Mouse (Mus musculus): ENCODE data around the gene Atxn1. TPM values are rescaled to one million over a fixed set of nuclear protein-coding genes. Genes with fewer than 3 reads are reported as not detected.

Atxn1 gene
- polyA plus RNA-seq, 1 experiment from 2014 or later: 6.8 TPM

- Histone ChIP-seq H3K27ac (no peak overlapping the region), H3K27me3 (ENCODE audit: insufficient read depth, low read length) (no peaks in the 10 kb centered on the region), H3K9me3 (replicated peaks; ENCODE audit: low read length) (no peaks in the 10 kb centered on the region), H3K4me3 (replicated peaks; ENCODE audit: low read depth, low read length) (no peak overlapping the region), H3K36me3 (ENCODE audit: insufficient read depth, low read length) (no peaks in the 10 kb centered on the region), H3K4me1 (replicated peaks; ENCODE audit: insufficient read depth, low read length) (no peaks in the 10 kb centered on the region), H3K4me2 (ENCODE audit: low read length) (no peak overlapping the region), H3K9ac (ENCODE audit: low read depth, low read length) (no peak overlapping the region)
- WGBS: 76% methylated on average over 2 of the region's 2 CpGs
- DNase-seq (ENCODE audit: low spot score) (no peak), ATAC-seq (replicated peaks; ENCODE audit: low FRiP score, low read depth) (no peak)
- TF ChIP-seq CTCF (IDR thresholded peaks at IDR 0.05; ENCODE audit: low read depth): no peak
These were observed 292.2 kb downstream of the Atxn1 start for GRCm38 (mm10) chr13:45672628-45673027.

- WGBS: 80% methylated on average over 11 of the region's 11 CpGs
- ATAC-seq (replicated peaks; ENCODE audit: low FRiP score, low read depth): no peak
- H3K9ac ChIP-seq (ENCODE audit: low read depth, low read length): no peak overlapping the region
These were observed 294.8 kb downstream of the Atxn1 start for GRCm38 (mm10) chr13:45669969-45670368.

DNA sequence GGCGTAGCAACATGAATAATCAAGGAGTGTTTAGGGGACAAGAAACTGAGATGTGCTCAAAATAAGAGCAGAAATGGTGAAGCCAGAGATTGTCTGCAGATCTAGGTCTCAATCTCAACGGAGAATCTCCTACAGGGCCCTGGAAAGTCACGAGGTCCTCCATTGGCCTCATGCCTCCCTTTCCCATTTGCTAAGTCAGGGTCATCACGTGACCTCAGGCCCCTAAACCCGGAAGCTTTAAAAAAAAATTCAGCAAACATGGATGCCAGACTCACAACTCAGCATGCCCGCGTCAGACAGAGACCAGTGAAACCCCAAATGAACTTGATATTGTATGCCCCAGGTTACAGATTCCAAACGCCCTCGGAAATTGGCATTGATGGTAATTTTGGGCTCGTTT is 302.0 kb downstream of the Atxn1 start:
- no peaks in the 10 kb centered on the region for H3K36me3 ChIP-seq (ENCODE audit: insufficient read depth, low read length)
- TF ChIP-seq CTCF (IDR thresholded peaks at IDR 0.05; ENCODE audit: low read depth): no peak
- no peak overlapping the region for H3K4me2 ChIP-seq (ENCODE audit: low read length)
- H3K27me3 ChIP-seq (ENCODE audit: insufficient read depth, low read length): no peaks in the 10 kb centered on the region
- ATAC-seq (replicated peaks; ENCODE audit: low FRiP score, low read depth): no peak
- H3K4me1 ChIP-seq (replicated peaks; ENCODE audit: insufficient read depth, low read length): no peaks in the 10 kb centered on the region
- H3K27ac ChIP-seq: no peak overlapping the region
- H3K4me3 ChIP-seq (replicated peaks; ENCODE audit: low read depth, low read length): no peak overlapping the region
- 89% methylated on average over 10 of the region's 10 CpGs for WGBS
- H3K9me3 ChIP-seq (replicated peaks; ENCODE audit: low read length): no peaks in the 10 kb centered on the region
- DNase-seq (ENCODE audit: low spot score): no peak
- H3K9ac ChIP-seq (ENCODE audit: low read depth, low read length): no peak overlapping the region

More at GRCm38 (mm10) chr13:45669969-45670368, 294.8 kb downstream of the Atxn1 start:
- H3K4me3 ChIP-seq (replicated peaks; ENCODE audit: low read depth, low read length): no peak overlapping the region
- H3K4me1 ChIP-seq (replicated peaks; ENCODE audit: insufficient read depth, low read length): no peaks in the 10 kb centered on the region
- no peaks in the 10 kb centered on the region for H3K27me3 ChIP-seq (ENCODE audit: insufficient read depth, low read length)
- no peak for DNase-seq (ENCODE audit: low spot score)
- no peaks in the 10 kb centered on the region for H3K36me3 ChIP-seq (ENCODE audit: insufficient read depth, low read length)
- H3K27ac ChIP-seq: no peak overlapping the region
- no peaks in the 10 kb centered on the region for H3K9me3 ChIP-seq (replicated peaks; ENCODE audit: low read length)
- no peak overlapping the region for H3K4me2 ChIP-seq (ENCODE audit: low read length)
- TF ChIP-seq CTCF (IDR thresholded peaks at IDR 0.05; ENCODE audit: low read depth): no peak

GRCm38 (mm10) chr13:45662216-45662615 is 302.6 kb downstream of the Atxn1 start:
- Histone ChIP-seq H3K36me3 (ENCODE audit: insufficient read depth, low read length) (no peaks in the 10 kb centered on the region), H3K4me1 (replicated peaks; ENCODE audit: insufficient read depth, low read length) (no peaks in the 10 kb centered on the region), H3K4me3 (replicated peaks; ENCODE audit: low read depth, low read length) (no peak overlapping the region), H3K27ac (no peak overlapping the region), H3K9ac (ENCODE audit: low read depth, low read length) (no peak overlapping the region), H3K27me3 (ENCODE audit: insufficient read depth, low read length) (no peaks in the 10 kb centered on the region), H3K4me2 (ENCODE audit: low read length) (no peak overlapping the region), H3K9me3 (replicated peaks; ENCODE audit: low read length) (no peaks in the 10 kb centered on the region)
- WGBS: 80% methylated on average over 3 of the region's 3 CpGs
- no peak for TF ChIP-seq CTCF (IDR thresholded peaks at IDR 0.05; ENCODE audit: low read depth)
- no peak for ATAC-seq (replicated peaks; ENCODE audit: low FRiP score, low read depth)
- no peak for DNase-seq (ENCODE audit: low spot score)

DNA sequence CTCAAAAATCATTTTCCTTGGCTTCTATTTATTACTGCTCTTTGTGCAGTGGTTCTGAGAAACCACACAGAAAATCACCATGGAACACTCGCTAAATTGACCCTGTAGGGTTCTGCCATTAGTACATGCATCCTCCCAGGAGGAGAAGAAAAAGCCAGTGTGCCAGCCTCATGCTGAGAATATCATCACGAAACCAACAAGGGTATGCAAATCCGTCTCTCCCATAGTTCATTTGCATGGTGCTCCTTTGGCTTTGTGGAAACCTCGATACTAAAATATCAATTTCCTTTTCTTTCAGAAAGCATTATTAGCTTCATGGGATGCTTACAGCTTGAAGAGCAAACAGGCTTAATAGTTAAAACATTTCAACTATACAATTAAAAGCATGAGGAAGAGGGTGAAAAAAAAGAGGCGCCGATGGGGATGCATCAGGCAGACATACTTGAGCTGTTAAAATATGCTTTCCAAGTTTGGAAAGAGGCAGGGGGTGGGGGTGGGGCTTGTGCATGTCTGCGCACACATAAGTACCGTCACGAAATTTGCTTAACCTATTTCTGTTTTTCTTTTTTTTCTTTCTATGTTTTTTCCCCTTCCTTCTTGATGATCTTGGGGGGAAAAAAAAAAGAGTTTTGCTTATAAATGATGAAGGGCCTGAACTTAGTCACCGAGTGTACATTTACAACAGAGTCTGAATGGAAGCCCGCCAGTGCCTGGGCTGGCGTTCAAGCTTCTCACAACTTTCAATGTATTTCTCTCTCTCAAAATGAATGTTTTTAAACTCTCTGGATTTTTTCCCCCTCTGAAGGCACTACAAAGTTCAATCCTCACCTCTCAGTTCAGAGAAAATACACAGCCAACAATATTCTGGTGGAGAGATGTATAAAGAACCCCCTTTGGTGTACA is 303.3 kb downstream of the Atxn1 start:
- H3K27ac ChIP-seq: no peak overlapping the region
- no peak for DNase-seq (ENCODE audit: low spot score)

GRCm38 (mm10) chr13:45659813-45660212 is 305.0 kb downstream of the Atxn1 start:
- Histone ChIP-seq H3K4me2 (ENCODE audit: low read length) (no peak overlapping the region), H3K36me3 (ENCODE audit: insufficient read depth, low read length) (no peaks in the 10 kb centered on the region), H3K27me3 (ENCODE audit: insufficient read depth, low read length) (no peaks in the 10 kb centered on the region), H3K4me3 (replicated peaks; ENCODE audit: low read depth, low read length) (no peak overlapping the region), H3K27ac (no peak overlapping the region), H3K9ac (ENCODE audit: low read depth, low read length) (no peak overlapping the region), H3K9me3 (replicated peaks; ENCODE audit: low read length) (no peaks in the 10 kb centered on the region), H3K4me1 (replicated peaks; ENCODE audit: insufficient read depth, low read length) (no peaks in the 10 kb centered on the region)
- no peak for TF ChIP-seq CTCF (IDR thresholded peaks at IDR 0.05; ENCODE audit: low read depth)
- no peak for ATAC-seq (replicated peaks; ENCODE audit: low FRiP score, low read depth)
- DNase-seq (ENCODE audit: low spot score): no peak
- 85% methylated on average over 4 of the region's 4 CpGs for WGBS

More for the DNA sequence above, 303.3 kb downstream of the Atxn1 start:
- no peak overlapping the region for H3K4me3 ChIP-seq (replicated peaks; ENCODE audit: low read depth, low read length)
- no peaks in the 10 kb centered on the region for H3K4me1 ChIP-seq (replicated peaks; ENCODE audit: insufficient read depth, low read length)
- no peak overlapping the region for H3K9ac ChIP-seq (ENCODE audit: low read depth, low read length)
- no peak overlapping the region for H3K4me2 ChIP-seq (ENCODE audit: low read length)
- no peaks in the 10 kb centered on the region for H3K36me3 ChIP-seq (ENCODE audit: insufficient read depth, low read length)
- H3K9me3 ChIP-seq (replicated peaks; ENCODE audit: low read length): no peaks in the 10 kb centered on the region
- no peaks in the 10 kb centered on the region for H3K27me3 ChIP-seq (ENCODE audit: insufficient read depth, low read length)
- TF ChIP-seq CTCF (IDR thresholded peaks at IDR 0.05; ENCODE audit: low read depth): no peak
- ATAC-seq (replicated peaks; ENCODE audit: low FRiP score, low read depth): no peak
- 75% methylated on average over 12 of the region's 12 CpGs for WGBS
